15 mouse cellular contexts compared by ENCODE assay signal in the genomic region with DNA sequence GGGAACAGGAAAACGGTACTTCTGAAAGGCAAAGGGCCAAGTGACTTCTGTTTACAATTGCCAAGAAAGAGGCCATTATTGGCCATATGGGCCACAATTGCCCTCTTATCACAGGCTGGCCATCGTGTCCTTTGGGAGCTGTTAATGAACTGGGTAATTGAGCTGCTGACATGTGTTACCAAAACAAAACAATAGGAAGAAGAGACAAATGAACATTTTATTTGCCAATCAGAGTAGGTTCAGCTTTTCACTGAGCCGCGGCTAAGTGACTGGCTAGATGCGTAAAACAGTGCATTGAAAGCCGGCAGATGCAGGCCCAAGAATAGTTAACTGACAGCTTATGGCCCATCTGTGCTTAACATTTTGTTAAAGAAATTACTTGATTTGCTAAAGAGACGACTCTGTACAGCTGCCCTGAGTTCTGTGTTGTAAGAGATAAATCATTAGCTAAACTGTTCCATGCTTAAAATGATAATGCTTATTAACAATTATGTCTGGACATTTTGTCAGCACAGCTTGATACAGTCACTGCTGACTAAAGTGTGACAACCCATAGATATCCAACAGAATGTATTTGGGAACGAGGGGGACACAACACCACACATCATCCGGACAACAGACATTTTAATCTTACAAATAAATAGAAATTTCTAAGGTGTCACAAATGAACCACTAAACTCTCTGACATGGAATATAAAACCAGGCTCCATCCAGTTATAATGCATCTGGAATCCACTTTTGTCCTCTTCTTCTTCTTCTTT. TPM values are rescaled to one million over a fixed set of nuclear protein-coding genes. Genes with fewer than 3 reads are reported as not detected.
DNase-seq lines count a peak whose midpoint lies in the region; ATAC-seq lines count a peak whose summit lies in the region.
"Had no signal": no experiment of that assay in that cellular context is flagged by ENCODE, and none has a peak within 500 bp of the region (broad histone marks: within the 10 kb centered on the region; RNA-seq: fewer than 3 reads in every experiment).

No protein-coding gene starts in this region.

- DNase-seq in left cerebral cortex, postnatal 4 days = peak; percentile 45
- DNase-seq in left cerebral cortex, adult 9 months (ENCODE audit: low spot score in 2 of 2) = no peak
- peak; percentile 67 for DNase-seq in embryo, embryonic 11 days
- no peak for DNase-seq in gastrocnemius, postnatal 36 days
- DNase-seq: cerebellum, adult 9-10 months; kidney, postnatal 10 days; thymus, postnatal 36 days had no signal

- no peak overlapping the region for H3K4me3 ChIP-seq in hindbrain, embryonic 13.5 days
- H3K4me3 ChIP-seq in neural tube, embryonic 12.5 days = no peak overlapping the region
- H3K4me3 ChIP-seq: heart, embryonic 12.5 days; lung, embryonic 15.5 days; megakaryocyte, embryonic 14.5 days had no signal

- H3K4me2 ChIP-seq in hindbrain, embryonic 13.5 days = no peak overlapping the region; the same call in 1 of the 2 replicates
- peak overlapping the region; percentile 21; the same call in 1 of the 2 replicates for H3K4me2 ChIP-seq in neural tube, embryonic 12.5 days (replicated peaks)
- H3K4me2 ChIP-seq: heart, embryonic 12.5 days; lung, embryonic 15.5 days had no signal

- intact Hi-C loops in left cerebral cortex, postnatal 4 days (cut with DNase I) = no loop called here
- intact Hi-C loops in gastrocnemius, postnatal 36 days (cut with DNase I) = no loop called here

- H3K27ac ChIP-seq in hindbrain, embryonic 13.5 days = 0 out of 2 replicates have a peak overlapping the region, but pooled peaks have one; percentile 0
- no peak overlapping the region for H3K27ac ChIP-seq in neural tube, embryonic 12.5 days
- H3K27ac ChIP-seq: lung, embryonic 15.5 days had no signal

- peaks cover 48% of the 10 kb centered on the region for H3K4me1 ChIP-seq in hindbrain, embryonic 13.5 days (replicated peaks)
- H3K4me1 ChIP-seq in neural tube, embryonic 12.5 days = peaks cover 38% of the 10 kb centered on the region
- H3K4me1 ChIP-seq: lung, embryonic 15.5 days; megakaryocyte, embryonic 14.5 days had no signal

- peaks cover 87% of the 10 kb centered on the region for H3K27me3 ChIP-seq in hindbrain, embryonic 13.5 days
- peaks cover 46% of the 10 kb centered on the region for H3K27me3 ChIP-seq in neural tube, embryonic 12.5 days (replicated peaks)

- peak; percentile 73 for ATAC-seq in hindbrain, embryonic 13.5 days (ENCODE audit: low FRiP score)
- ATAC-seq in neural tube, embryonic 12.5 days (ENCODE audit: low FRiP score, low read depth) = peak; percentile 70
- ATAC-seq in erythroblast, adult 5-6 weeks (replicated peaks; ENCODE audit: low FRiP score, poor library complexity, severe bottlenecking) = no peak

- WGBS in hindbrain, embryonic 13.5 days = 9% methylated on average over 9 of the region's 9 CpGs
- 8% methylated on average over 9 of the region's 9 CpGs for WGBS in neural tube, embryonic 12.5 days

- no peak overlapping the region for H3K9ac ChIP-seq in hindbrain, embryonic 13.5 days
- no peak overlapping the region for H3K9ac ChIP-seq in neural tube, embryonic 12.5 days
- H3K9ac ChIP-seq: heart, embryonic 12.5 days; lung, embryonic 15.5 days had no signal

- H3K9me3 ChIP-seq in hindbrain, embryonic 13.5 days = no peaks in the 10 kb centered on the region
- H3K9me3 ChIP-seq in neural tube, embryonic 12.5 days = no peaks in the 10 kb centered on the region
- H3K9me3 ChIP-seq: heart, embryonic 12.5 days; lung, embryonic 15.5 days had no signal

- H3K36me3 ChIP-seq in hindbrain, embryonic 13.5 days = no peaks in the 10 kb centered on the region
- H3K36me3 ChIP-seq in neural tube, embryonic 12.5 days = no peaks in the 10 kb centered on the region
- H3K36me3 ChIP-seq: heart, embryonic 12.5 days; lung, embryonic 15.5 days had no signal

RNA-seq across cellular contexts. Expression of a gene that starts 55.0 kb away (rescaled TPM):
- total RNA-seq in left cerebral cortex, postnatal 4 days (2021) = not detected
- polyA plus RNA-seq in hindbrain, embryonic 13.5 days (2015; fragmentation: Nextera tagmentation; extraction: Ambion mirVana) = 17.6 and 24.4 TPM in 2 replicates
- polyA plus RNA-seq in neural tube, embryonic 12.5 days (2016; fragmentation: Nextera tagmentation; extraction: Ambion mirVana) = 44.6 and 45.4 TPM in 2 replicates
- total RNA-seq in gastrocnemius, postnatal 36 days (2021) = not detected
- total RNA-seq in erythroblast, adult 5-6 weeks (2015; ENCODE audit: low replicate concordance) = not detected in 2 replicates
- not detected in 2 replicates for total RNA-seq in erythroblast, adult 5-6 weeks (2017; ENCODE audit: low replicate concordance)
- total RNA-seq: layer of hippocampus, postnatal 14 days had no signal
- polyA plus RNA-seq: stomach, embryonic 14.5 days had no signal

Comparison
In these comparisons a context has a peak if more than half of its experiments do, and no peak if none do; other contexts are left out.
1. DNase-seq: peak in left cerebral cortex, postnatal 4 days (single experiment) and embryo, embryonic 11 days (single experiment); none in left cerebral cortex, adult 9 months (0 of 2) and gastrocnemius, postnatal 36 days (0 of 2).